ENCODE assay signal across 8 mouse cellular contexts in genomic region chr10:61418131-61418900, GRCm38 (mm10). TPM values are rescaled to one million over a fixed set of nuclear protein-coding genes. Genes with fewer than 3 reads are reported as not detected.
DNase-seq lines count a peak whose midpoint lies in the region.

No protein-coding gene starts in this region.

- H3K27ac ChIP-seq in heart, embryonic 10.5 days = peak overlapping the region; percentile 57; the same call in 1 of the 2 replicates
- no peak overlapping the region for H3K27ac ChIP-seq in hindbrain, embryonic 10.5 days

- H3K36me3 ChIP-seq in heart, embryonic 10.5 days = no peaks in the 10 kb centered on the region
- H3K36me3 ChIP-seq in hindbrain, embryonic 10.5 days = no peaks in the 10 kb centered on the region

- no peak for DNase-seq in heart, embryonic 10.5 days (ENCODE audit: low spot score)
- DNase-seq in heart, postnatal 25 days (ENCODE audit: low spot score) = no peak
- peak; percentile 52 for DNase-seq in embryo, embryonic 10 days (ENCODE audit: low spot score)
- peak; percentile 54 for DNase-seq in hindbrain, embryonic 10.5 days (ENCODE audit: low spot score)
- DNase-seq in lung, postnatal 10 days = peak; percentile 21
- DNase-seq in thymus, postnatal 0 days (ENCODE audit: low spot score) = no peak
- no peak for DNase-seq in adrenal gland, postnatal 36 days
- DNase-seq in adrenal gland, postnatal 25 days = no peak

- 2% methylated on average over 50 of the region's 50 CpGs for WGBS in heart, embryonic 10.5 days
- 3% methylated on average over 50 of the region's 50 CpGs for WGBS in hindbrain, embryonic 10.5 days

- peak overlapping the region; percentile 67 for H3K4me3 ChIP-seq in heart, embryonic 10.5 days
- H3K4me3 ChIP-seq in hindbrain, embryonic 10.5 days = peak overlapping the region; percentile 56

- no peaks in the 10 kb centered on the region for H3K9me3 ChIP-seq in heart, embryonic 10.5 days
- H3K9me3 ChIP-seq in hindbrain, embryonic 10.5 days = no peaks in the 10 kb centered on the region

- H3K4me1 ChIP-seq in heart, embryonic 10.5 days = peaks cover 23% of the 10 kb centered on the region
- H3K4me1 ChIP-seq in hindbrain, embryonic 10.5 days (replicated peaks) = peaks cover 23% of the 10 kb centered on the region

- intact Hi-C loops in heart, postnatal 25 days (cut with DNase I) = loop anchor here (5.0 kb wide), 1 partner anchor 34 kb away; the partner anchor contains the start of gene Eif4ebp2

- peaks cover 70% of the 10 kb centered on the region for H3K27me3 ChIP-seq in heart, embryonic 10.5 days (ENCODE audit: insufficient read depth, poor library complexity, severe bottlenecking)
- peaks cover 72% of the 10 kb centered on the region for H3K27me3 ChIP-seq in hindbrain, embryonic 10.5 days (ENCODE audit: insufficient read depth, poor library complexity, severe bottlenecking)

RNA-seq across cellular contexts. Expression of gene Nodal, which starts 0.5 kb away (rescaled TPM):
- 0.28 TPM in 1 of 2 replicates, not detected in the other for polyA plus RNA-seq in heart, embryonic 10.5 days (2016; fragmentation: Nextera tagmentation; extraction: Ambion mirVana)
- total RNA-seq in heart, postnatal 25 days (2021) = under 1 TPM in 1 of 2 experiments, not detected in 1; 0.10 TPM
- polyA plus RNA-seq in hindbrain, embryonic 10.5 days (2016; fragmentation: Nextera tagmentation; extraction: Ambion mirVana) = 0.12 and 0.24 TPM in 2 replicates
- polyA plus RNA-seq in thymus, postnatal 0 days (2015; fragmentation: Nextera tagmentation; extraction: Ambion mirVana) = 0.08 TPM in 2 replicates
- total RNA-seq in adrenal gland, postnatal 36 days (2021) = not detected
- not detected in 2 replicates for total RNA-seq in adrenal gland, postnatal 25 days (2021)

RNA-seq across cellular contexts. Expression of gene Eif4ebp2, which starts 34.1 kb away (rescaled TPM):
- 51.2 and 53.1 TPM in 2 replicates for polyA plus RNA-seq in heart, embryonic 10.5 days (2016; fragmentation: Nextera tagmentation; extraction: Ambion mirVana)
- total RNA-seq in heart, postnatal 25 days (2021) = 10 to 100 TPM; 71.4 to 75.2 TPM
- polyA plus RNA-seq in hindbrain, embryonic 10.5 days (2016; fragmentation: Nextera tagmentation; extraction: Ambion mirVana) = 76.8 and 86.0 TPM in 2 replicates
- 83.7 and 91.5 TPM in 2 replicates for polyA plus RNA-seq in thymus, postnatal 0 days (2015; fragmentation: Nextera tagmentation; extraction: Ambion mirVana)
- total RNA-seq in adrenal gland, postnatal 36 days (2021) = 100 to 1,000 TPM; 100 to 110 TPM
- 92.3 and 112 TPM in 2 replicates for total RNA-seq in adrenal gland, postnatal 25 days (2021)

RNA-seq across cellular contexts. Expression of gene Pald1, which starts 35.0 kb away (rescaled TPM):
- polyA plus RNA-seq in heart, embryonic 10.5 days (2016; fragmentation: Nextera tagmentation; extraction: Ambion mirVana) = 34.2 and 40.8 TPM in 2 replicates
- 10 to 100 TPM; 16.1 to 21.9 TPM for total RNA-seq in heart, postnatal 25 days (2021)
- 35.7 and 40.3 TPM in 2 replicates for polyA plus RNA-seq in hindbrain, embryonic 10.5 days (2016; fragmentation: Nextera tagmentation; extraction: Ambion mirVana)
- 2.7 and 3.1 TPM in 2 replicates for polyA plus RNA-seq in thymus, postnatal 0 days (2015; fragmentation: Nextera tagmentation; extraction: Ambion mirVana)
- total RNA-seq in adrenal gland, postnatal 36 days (2021) = 10 to 100 TPM; 21.0 to 22.8 TPM
- 21.9 and 24.0 TPM in 2 replicates for total RNA-seq in adrenal gland, postnatal 25 days (2021)

RNA-seq across cellular contexts. Expression of gene Lrrc20, which starts 57.3 kb away (rescaled TPM):
- polyA plus RNA-seq in heart, embryonic 10.5 days (2016; fragmentation: Nextera tagmentation; extraction: Ambion mirVana) = 10.5 and 14.0 TPM in 2 replicates
- total RNA-seq in heart, postnatal 25 days (2021) = 10 to 100 TPM; 30.1 to 31.3 TPM
- 9.8 and 13.5 TPM in 2 replicates for polyA plus RNA-seq in hindbrain, embryonic 10.5 days (2016; fragmentation: Nextera tagmentation; extraction: Ambion mirVana)
- 3.5 and 4.5 TPM in 2 replicates for polyA plus RNA-seq in thymus, postnatal 0 days (2015; fragmentation: Nextera tagmentation; extraction: Ambion mirVana)
- 10 to 100 TPM; 15.1 to 24.4 TPM for total RNA-seq in adrenal gland, postnatal 36 days (2021)
- 22.6 and 28.9 TPM in 2 replicates for total RNA-seq in adrenal gland, postnatal 25 days (2021)

Comparison
In these comparisons a context has a peak if more than half of its experiments do, and no peak if none do; other contexts are left out.
1. DNase-seq: peak in embryo, embryonic 10 days (single experiment), hindbrain, embryonic 10.5 days (single experiment) and lung, postnatal 10 days (single experiment); none in heart, embryonic 10.5 days (single experiment), heart, postnatal 25 days (single experiment), thymus, postnatal 0 days (single experiment), adrenal gland, postnatal 36 days (0 of 2) and adrenal gland, postnatal 25 days (single experiment).